Mouse (Mus musculus) lung, adult 2 months (tissue): ENCODE measurements around the gene Tnip2.

ENCODE experiments used
- CTCF ChIP-seq: fragments of 200-500 bp; IDR thresholded peaks from 2 replicates; pipeline ENCODE4 v1.5.1; 2011; ENCODE audit warnings: mild to moderate bottlenecking, low read length, control low read depth; ENCODE audit not compliant: insufficient read depth
- POLR2A ChIP-seq: fragments of 200-500 bp; IDR thresholded peaks from 2 replicates; pipeline ENCODE4 v1.6.1; 2011; ENCODE audit warnings: low read depth, mild to moderate bottlenecking, control low read depth, low read length, borderline replicate concordance; ENCODE audit errors: extremely low read depth

- TF ChIP-seq POLR2A (no peak), CTCF (no peak)
Observed at GRCm38 (mm10) chr5:34551821-34552220, 38.0 kb upstream of the Tnip2 start.
